Mouse (Mus musculus): ENCODE measurements around the gene Prl2c5.
"Not testable (repeated sequence)": the region's sequence is repeated elsewhere in the genome, so short reads cannot be mapped to it uniquely, and the experiment has no call there.

Prl2c5 gene

DNA sequence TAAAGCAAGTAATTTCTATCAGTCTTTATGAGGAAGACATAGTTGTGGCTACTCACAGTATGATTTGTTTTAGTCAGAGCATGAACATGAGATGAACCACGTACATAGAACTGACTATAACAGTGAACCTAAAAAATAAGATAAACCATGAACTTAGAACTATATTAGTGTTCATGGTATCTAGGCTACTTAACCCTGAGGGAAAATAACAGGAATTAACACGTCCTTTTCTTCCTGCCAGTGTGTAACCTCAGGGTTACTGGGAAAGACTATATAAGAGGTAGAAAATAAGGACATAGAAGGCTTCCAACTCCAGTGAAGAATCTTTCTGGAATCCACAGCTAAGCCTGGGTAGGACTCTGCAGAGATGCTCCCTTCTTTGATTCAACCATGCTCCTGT is at the start of gene Prl2c5:
Gene Prl2c5 (plus strand): TSS at position 301 of the 400 bp plus-strand sequence.
- DNase-seq (ENCODE audit: low spot score in 2 of 2): not testable (repeated sequence)

DNA sequence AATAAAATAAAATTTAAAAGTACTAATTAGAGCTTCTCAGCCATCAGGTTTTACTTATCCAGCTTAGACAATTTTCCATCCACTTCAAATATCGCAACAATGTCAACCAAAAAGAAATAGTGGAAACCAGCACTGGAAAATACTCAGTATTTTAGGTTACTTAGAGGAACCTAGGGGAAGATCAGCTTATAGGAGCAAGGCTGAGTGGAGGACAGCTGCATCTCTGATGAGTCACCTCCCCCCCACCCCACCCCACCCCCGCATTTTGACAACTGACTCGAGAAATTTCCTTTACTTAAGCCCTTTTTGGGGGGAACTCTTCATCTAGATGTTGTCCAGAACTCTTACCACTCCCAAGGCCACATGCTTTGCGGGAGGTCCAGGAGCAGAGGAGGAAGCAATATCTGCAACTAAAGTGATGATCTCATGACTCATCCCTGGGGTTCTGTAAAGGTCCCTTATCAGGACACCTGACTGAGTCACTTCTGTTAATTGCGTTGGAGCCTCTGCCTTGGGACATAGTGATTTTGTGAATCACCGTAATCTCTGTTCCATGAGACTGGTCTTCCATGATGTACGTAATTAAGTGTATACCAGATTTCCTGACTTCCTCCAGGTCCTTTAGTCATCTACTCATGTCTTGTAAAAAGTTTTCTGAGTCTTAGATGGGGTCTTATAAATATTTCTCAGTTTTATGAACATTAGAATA is 19.6 kb upstream of the Prl2c5 start:
- not testable (repeated sequence) for DNase-seq (ENCODE audit: low spot score in 2 of 2)

DNA sequence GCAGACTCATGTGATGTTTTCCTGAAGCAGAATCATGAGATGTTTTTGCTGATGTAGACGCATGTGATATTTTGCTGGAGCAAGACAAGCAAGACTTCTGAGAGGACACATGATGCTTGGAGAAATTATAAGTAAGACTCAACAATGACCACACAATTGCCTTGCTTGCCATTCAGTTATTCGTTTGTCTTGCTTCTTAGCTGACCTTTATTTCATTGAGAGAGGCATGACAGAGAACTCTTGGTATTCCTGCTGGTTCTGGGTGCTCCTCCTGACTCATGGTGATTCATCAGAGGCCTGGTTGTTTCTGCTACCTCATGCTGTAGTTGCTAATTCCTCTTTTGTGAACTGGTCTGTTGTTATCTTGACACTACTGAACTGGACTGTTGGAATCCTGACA is 13.9 kb upstream of the Prl2c5 start:
- DNase-seq (ENCODE audit: low spot score in 2 of 2): not testable (repeated sequence)

DNA sequence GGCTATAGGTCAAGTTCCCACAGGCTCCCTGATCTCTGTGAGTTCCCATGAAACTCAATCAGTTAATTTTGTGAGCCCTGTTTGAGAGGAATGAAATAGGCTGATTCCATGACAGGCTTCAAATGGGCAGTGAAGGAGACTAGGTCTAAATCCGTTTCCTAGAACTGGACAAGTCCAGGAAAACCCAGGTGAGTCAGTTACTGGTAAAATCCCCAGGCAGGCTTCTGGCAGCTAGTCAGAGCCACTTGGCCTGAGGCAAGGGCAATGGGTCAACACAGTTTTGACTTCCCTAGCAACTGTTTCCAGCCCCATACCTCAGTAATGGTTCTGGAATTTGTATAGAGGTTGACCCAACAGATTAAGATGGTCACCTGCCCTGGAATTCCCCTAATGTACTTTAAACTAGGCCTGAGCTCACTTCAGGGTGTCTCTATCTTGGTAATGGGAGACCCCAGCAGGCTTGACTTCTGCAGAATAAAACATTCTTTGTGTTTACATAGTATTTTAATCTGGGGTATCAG is 8.8 kb upstream of the Prl2c5 start:
- DNase-seq (ENCODE audit: low spot score in 2 of 2): not testable (repeated sequence)

DNA sequence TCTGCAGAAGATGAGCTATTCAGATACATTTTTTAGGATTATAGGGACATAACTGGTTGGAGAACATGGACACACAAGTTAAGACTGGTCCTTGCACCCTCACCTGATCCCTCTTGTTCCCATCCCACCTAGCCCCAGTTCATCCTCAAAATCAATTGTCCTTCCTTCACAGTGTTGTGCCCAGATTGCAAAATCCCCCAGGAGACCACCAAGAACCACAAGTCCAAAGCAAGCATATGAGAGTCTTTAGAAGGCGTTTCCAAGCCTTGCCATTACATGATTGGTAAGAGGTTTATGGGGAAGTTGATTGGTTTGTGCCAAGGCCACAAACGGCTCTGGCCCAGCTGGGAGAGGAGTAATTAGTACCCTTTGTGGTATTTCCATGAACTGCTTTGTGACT is 6.8 kb upstream of the Prl2c5 start:
- DNase-seq (ENCODE audit: low spot score in 2 of 2): not testable (repeated sequence)

DNA sequence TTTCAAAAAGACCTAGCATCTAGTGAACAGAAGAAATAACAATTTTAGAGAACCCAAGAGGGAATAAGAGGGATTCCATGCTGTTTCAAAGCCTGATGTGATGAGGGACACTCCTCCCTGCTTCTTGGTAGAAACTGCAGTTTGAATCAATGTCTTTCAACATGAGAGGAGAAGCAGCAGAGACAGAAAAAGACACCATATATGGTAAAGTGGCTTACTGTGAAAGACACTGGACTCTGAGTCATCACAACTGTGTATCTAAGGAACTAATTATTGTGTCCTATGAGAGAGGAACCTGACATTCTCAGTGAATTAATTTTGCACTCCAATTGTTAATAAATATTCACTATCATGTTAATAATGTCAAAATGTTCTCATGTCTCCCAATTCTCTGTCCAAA is 28.7 kb downstream of the Prl2c5 start:
- DNase-seq (ENCODE audit: low spot score in 2 of 2): not testable (repeated sequence)

DNA sequence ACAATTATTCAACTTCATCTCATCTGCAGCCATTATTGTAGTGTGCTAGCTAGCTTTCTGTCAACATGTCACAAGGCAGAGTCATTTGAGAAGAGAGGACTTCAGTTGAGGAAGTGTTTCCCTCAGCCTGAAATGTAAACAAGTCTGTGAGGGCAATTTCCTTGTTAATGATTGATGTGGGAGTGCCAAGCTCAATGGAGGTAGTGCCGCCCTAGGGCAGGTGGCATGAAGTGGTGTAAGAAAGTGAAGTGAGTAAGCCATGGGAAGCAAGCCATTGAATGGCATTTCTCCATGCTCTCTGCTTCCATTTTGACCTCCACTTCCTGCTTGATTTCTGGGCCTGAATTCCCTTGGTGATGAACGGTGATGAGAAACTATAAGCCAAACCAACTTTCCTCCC is 33.8 kb downstream of the Prl2c5 start:
- not testable (repeated sequence) for DNase-seq (ENCODE audit: low spot score in 2 of 2)

DNA sequence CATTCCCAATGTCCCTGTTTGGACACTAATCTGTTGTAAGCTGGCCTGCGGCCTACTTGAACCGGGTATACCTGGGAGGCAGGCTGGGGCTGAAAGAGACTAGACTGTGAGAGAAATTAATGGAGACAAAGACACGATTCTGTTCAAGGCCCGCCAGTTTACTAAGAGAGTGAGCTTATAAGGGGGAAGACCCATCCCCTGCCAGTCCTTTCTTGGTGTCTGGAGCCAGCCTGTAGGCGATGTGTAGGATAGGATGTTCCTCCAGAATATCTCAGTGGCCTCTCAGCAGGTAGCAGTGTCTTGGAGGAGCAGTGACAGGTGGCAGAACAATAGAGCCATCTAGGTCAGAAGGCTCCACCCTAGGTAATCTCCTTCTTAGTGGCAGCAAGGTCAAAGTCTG is 37.7 kb downstream of the Prl2c5 start:
- DNase-seq (ENCODE audit: low spot score in 2 of 2): not testable (repeated sequence)

DNA sequence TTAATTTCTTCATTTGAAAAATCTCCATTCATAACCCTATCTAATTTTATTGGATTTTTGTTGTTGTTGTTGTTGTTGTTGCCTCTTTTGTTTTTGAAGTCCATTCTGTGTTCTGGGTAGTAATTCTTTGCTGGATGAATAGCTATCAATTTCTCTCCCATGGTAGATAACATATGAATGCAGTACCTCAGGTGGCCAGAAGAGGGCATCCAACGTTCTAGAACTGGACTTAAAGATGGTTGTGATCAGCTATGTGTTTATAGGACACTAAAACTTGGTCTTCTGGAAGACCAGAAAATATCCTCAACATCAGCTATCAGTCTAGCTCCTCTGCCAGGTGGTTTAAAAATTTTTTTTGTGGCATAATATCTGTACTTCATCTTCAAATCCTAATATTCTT is 54.9 kb downstream of the Prl2c5 start:
- DNase-seq (ENCODE audit: low spot score in 2 of 2): peak in 1 of 2 experiments; percentile 62

All from left cerebral cortex, adult 9 months (tissue).